Mouse (Mus musculus): Measurements from ENCODE around the gene Pomgnt2.

DNA sequence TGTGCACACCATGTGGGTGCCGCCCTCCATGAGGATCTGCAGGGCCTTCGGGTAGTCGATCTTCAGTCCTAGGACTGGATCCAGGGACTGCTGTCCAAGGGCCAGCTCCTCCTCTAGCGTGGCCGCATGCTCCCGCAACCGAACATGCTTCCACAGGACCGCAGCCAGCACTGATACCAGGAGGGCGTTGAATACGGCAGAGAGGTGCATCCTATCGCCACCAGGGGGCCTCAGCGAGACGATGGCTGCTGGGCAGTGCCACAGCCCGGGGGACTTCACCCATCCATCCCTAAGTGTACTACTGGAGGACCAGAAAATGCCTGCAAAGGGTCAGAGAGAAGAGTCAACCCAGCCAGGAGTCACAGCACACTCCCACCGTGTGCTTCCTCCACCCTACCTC lies 13.4 kb downstream of the Pomgnt2 start:
- TF ChIP-seq EP300 (IDR thresholded peaks at IDR 0.05; ENCODE audit: low read length) (no peak), CTCF (conservative IDR thresholded peaks at IDR 0.05 in 1 of 2, IDR thresholded peaks at IDR 0.05 in 1 of 2; ENCODE audit: low read depth in 2 of 2, low read length in 2 of 2) (peak; percentile 49 to 72), POLR2A (IDR thresholded peaks at IDR 0.05; ENCODE audit: low read depth, low read length) (no peak), ZNF384 (IDR thresholded peaks at IDR 0.05; ENCODE audit: low read depth, low read length) (no peak), TCF12 (IDR thresholded peaks at IDR 0.05; ENCODE audit: low read depth, low read length) (no peak)

Measured in CH12.LX (cell line).